Mouse (Mus musculus) frontal cortex, postnatal 10 days (tissue): ENCODE results near the gene Foxs1.

Source experiments
- DNase-seq, 2 experiments: peaks; one replicate each; pipeline ENCODE4 v3.0.0; 2022; ENCODE audit warnings: low spot score in 2 of 2, mixed read lengths in 1 of 2

Gene Foxs1

GRCm38 (mm10) chr2:152903586-152903985, 29.4 kb downstream of the Foxs1 start:
- no peak for DNase-seq

GRCm38 (mm10) chr2:152902658-152903057, 30.4 kb downstream of the Foxs1 start:
- DNase-seq: no peak

- no peak for DNase-seq
These were observed 31.7 kb downstream of the Foxs1 start for GRCm38 (mm10) chr2:152901296-152901695.

GRCm38 (mm10) chr2:152899011-152899410, 34.0 kb downstream of the Foxs1 start:
- no peak for DNase-seq

- no peak for DNase-seq
These were observed 36.1 kb downstream of the Foxs1 start for GRCm38 (mm10) chr2:152896926-152897325.

- no peak for DNase-seq
These were observed 37.2 kb downstream of the Foxs1 start for GRCm38 (mm10) chr2:152895834-152896233.

GRCm38 (mm10) chr2:152888774-152889173, 44.2 kb downstream of the Foxs1 start:
- no peak for DNase-seq

- DNase-seq: no peak
These were observed 45.8 kb downstream of the Foxs1 start for GRCm38 (mm10) chr2:152887230-152887629.

GRCm38 (mm10) chr2:152884101-152884645, 48.8 kb downstream of the Foxs1 start:
- DNase-seq: no peak
